Mouse (Mus musculus) myocyte (in vitro differentiated cells): ENCODE measurements around the gene Mns1. TPM values are rescaled to one million over a fixed set of nuclear protein-coding genes. Genes with fewer than 3 reads are reported as not detected.

Experiments used
- H3K27me3 ChIP-seq: one replicate; pipeline ENCODE4 v1.6.1; 2011; ENCODE audit not compliant: control insufficient read depth, insufficient read depth, insufficient read length
- H3K36me3 ChIP-seq: one replicate; pipeline ENCODE4 v1.6.1; 2011; ENCODE audit not compliant: control insufficient read depth, insufficient read depth
- H3K4me2 ChIP-seq: one replicate; pipeline ENCODE4 v1.6.1; 2011; ENCODE audit warnings: low read depth, control low read depth
- H3K4me3 ChIP-seq: one replicate; pipeline ENCODE4 v1.5.1; 2011; ENCODE audit warnings: mild to moderate bottlenecking, control low read depth, moderate library complexity
- H3K79me2 ChIP-seq: one replicate; pipeline ENCODE4 v1.6.1; 2011; ENCODE audit not compliant: control insufficient read depth, insufficient read depth
- H3ac ChIP-seq: one replicate; pipeline ENCODE4 v1.6.1; 2011; ENCODE audit not compliant: control insufficient read depth, insufficient read length
- CEBPB ChIP-seq: IDR thresholded peaks from 2 replicates; pipeline ENCODE4 v1.6.1; 2011; ENCODE audit warnings: mild to moderate bottlenecking, moderate library complexity; ENCODE audit not compliant: poor library complexity, insufficient read depth, severe bottlenecking
- E2F4 ChIP-seq: IDR thresholded peaks from one replicate; pipeline ENCODE4 v1.6.1; 2011; ENCODE audit warnings: mild to moderate bottlenecking, control low read depth, moderate library complexity; ENCODE audit not compliant: insufficient read depth
- MAX ChIP-seq: IDR thresholded peaks from one replicate; pipeline ENCODE4 v1.6.1; 2011; ENCODE audit warnings: low read depth, mild to moderate bottlenecking, control low read depth
- MYOD1 ChIP-seq, 3 experiments: IDR thresholded peaks; one replicate each; pipeline ENCODE4 v1.6.1; 2011; ENCODE audit warnings: control low read depth in 2 of 3, low read depth in 2 of 3, mild to moderate bottlenecking in 2 of 3, moderate library complexity in 1 of 3; ENCODE audit not compliant: insufficient read length in 2 of 3, control insufficient read depth in 1 of 3
- MYOG ChIP-seq, 3 experiments: IDR thresholded peaks; one replicate each; pipeline ENCODE4 v1.6.1; 2011; ENCODE audit warnings: control low read depth in 2 of 3, low read depth in 2 of 3, mild to moderate bottlenecking in 2 of 3; ENCODE audit not compliant: insufficient read length in 2 of 3, control insufficient read depth in 1 of 3, insufficient read depth in 1 of 3
- POLR2A ChIP-seq: IDR thresholded peaks from one replicate; pipeline ENCODE4 v1.6.1; 2011; ENCODE audit warnings: low read depth, mild to moderate bottlenecking, control low read depth, moderate library complexity; ENCODE audit not compliant: insufficient read length
- POLR2AphosphoS2 ChIP-seq: IDR thresholded peaks from one replicate; pipeline ENCODE4 v1.6.1; 2011; ENCODE audit warnings: low read depth, control low read depth; ENCODE audit not compliant: insufficient read length
- REST ChIP-seq: IDR thresholded peaks from one replicate; pipeline ENCODE4 v1.6.1; 2011; ENCODE audit warnings: mild to moderate bottlenecking, control low read depth, moderate library complexity; ENCODE audit not compliant: insufficient read depth, insufficient read length
- SRF ChIP-seq: IDR thresholded peaks from one replicate; pipeline ENCODE4 v1.6.1; 2011; ENCODE audit warnings: low read depth; ENCODE audit not compliant: control insufficient read depth, insufficient read length
- TCF12 ChIP-seq: IDR thresholded peaks from one replicate; pipeline ENCODE4 v1.6.1; 2011; ENCODE audit warnings: mild to moderate bottlenecking, control low read depth; ENCODE audit not compliant: poor library complexity, insufficient read depth, severe bottlenecking
- TCF3 ChIP-seq: IDR thresholded peaks from one replicate; pipeline ENCODE4 v1.6.1; 2011; ENCODE audit warnings: low read depth, control low read depth; ENCODE audit not compliant: insufficient read length
- USF1 ChIP-seq: IDR thresholded peaks from one replicate; pipeline ENCODE4 v1.6.1; 2011; ENCODE audit warnings: low read depth, mild to moderate bottlenecking, control low read depth, moderate library complexity
- polyA plus RNA-seq: library from polyadenylated mRNA; unstranded; fragments of >200 nt; fragmentation: generic; extraction: Trizol; gene quantifications from one replicate; pipeline ENCODE4 v1.2.1, GENCODE M21; 2012; ENCODE audit warnings: missing spikeins

Mns1 gene
- polyA plus RNA-seq, 1 experiment = 0.62 TPM

DNA sequence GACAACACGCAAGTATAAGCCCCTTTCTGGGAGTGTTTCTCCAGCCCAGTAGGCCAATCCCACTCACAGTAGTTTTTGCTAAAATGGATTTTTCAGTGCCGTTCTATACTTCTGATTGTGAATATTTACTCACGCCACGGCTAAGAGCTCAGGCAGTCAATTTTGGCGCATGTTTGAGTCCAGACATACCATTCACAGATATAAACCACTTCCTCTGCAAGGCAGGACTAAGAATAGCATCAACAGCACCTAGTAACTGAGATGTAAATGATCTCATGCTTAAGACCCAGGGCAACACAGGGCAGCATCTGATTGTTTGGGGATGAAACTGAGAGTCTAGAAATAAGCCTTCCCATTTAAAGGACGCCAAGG, 54.4 kb downstream of the Mns1 start, which contains the start of gene Tex9:
TSS of gene Tex9 (minus strand) at position 19 of the 372 bp plus-strand sequence.
- peak within 1 kb of the TSS; percentile 84 for H3K4me2 ChIP-seq
- H3K79me2 ChIP-seq = no peaks in the 10 kb centered on the region
- peak within 1 kb of the TSS; percentile 41 for H3ac ChIP-seq
- no peaks in the 10 kb centered on the region for H3K27me3 ChIP-seq
- H3K4me3 ChIP-seq = peak within 1 kb of the TSS; percentile 41
- TF ChIP-seq MYOD1 (IDR thresholded peaks at IDR 0.05; ENCODE audit: control insufficient read depth in 1 of 3, insufficient read length in 2 of 3, low read depth in 2 of 3) (no peak), TCF12 (no peak), TCF3 (no peak), POLR2A (no peak), CEBPB (no peak), REST (no peak), USF1 (no peak), POLR2AphosphoS2 (no peak), MYOG (IDR thresholded peaks at IDR 0.05; ENCODE audit: control insufficient read depth in 1 of 3, insufficient read depth in 1 of 3, insufficient read length in 2 of 3, low read depth in 2 of 3) (no peak), E2F4 (no peak), MAX (no peak), SRF (no peak)
- no peaks in the 10 kb centered on the region for H3K36me3 ChIP-seq

GRCm38 (mm10) chr9:72493465-72493864, 55.7 kb downstream of the Mns1 start:
- H3K27me3 ChIP-seq = no peaks in the 10 kb centered on the region
- H3ac ChIP-seq = no peak overlapping the region
- H3K36me3 ChIP-seq = no peaks in the 10 kb centered on the region
- no peak overlapping the region for H3K4me3 ChIP-seq
- H3K4me2 ChIP-seq = no peak overlapping the region
- peak; percentile 20 for TF ChIP-seq USF1
- no peak for TF ChIP-seq POLR2A
- no peak for TF ChIP-seq E2F4
- TF ChIP-seq POLR2AphosphoS2 = no peak
- no peak for TF ChIP-seq SRF
- TF ChIP-seq MYOG (IDR thresholded peaks at IDR 0.05; ENCODE audit: control insufficient read depth in 1 of 3, insufficient read depth in 1 of 3, insufficient read length in 2 of 3, low read depth in 2 of 3) = no peak
- TF ChIP-seq CEBPB = no peak
- no peak for TF ChIP-seq TCF3
- TF ChIP-seq MAX = no peak
- no peaks in the 10 kb centered on the region for H3K79me2 ChIP-seq

- H3K79me2 ChIP-seq = no peaks in the 10 kb centered on the region
- no peak overlapping the region for H3K4me3 ChIP-seq
- no peaks in the 10 kb centered on the region for H3K36me3 ChIP-seq
- H3K27me3 ChIP-seq = no peaks in the 10 kb centered on the region
- H3ac ChIP-seq = no peak overlapping the region
- TF ChIP-seq CEBPB = no peak
- H3K4me2 ChIP-seq = no peak overlapping the region
Observed at GRCm38 (mm10) chr9:72493984-72494685, 56.3 kb downstream of the Mns1 start.

GRCm38 (mm10) chr9:72496691-72497090, 58.9 kb downstream of the Mns1 start:
- no peak overlapping the region for H3K4me3 ChIP-seq
- no peaks in the 10 kb centered on the region for H3K36me3 ChIP-seq
- TF ChIP-seq MYOD1 (IDR thresholded peaks at IDR 0.05; ENCODE audit: control insufficient read depth in 1 of 3, insufficient read length in 2 of 3, low read depth in 2 of 3) = no peak
- TF ChIP-seq E2F4 = no peak
- no peak for TF ChIP-seq MAX
- TF ChIP-seq TCF3 = no peak
- no peak for TF ChIP-seq POLR2AphosphoS2
- TF ChIP-seq CEBPB = no peak
- no peak for TF ChIP-seq USF1
- no peak for TF ChIP-seq MYOG (IDR thresholded peaks at IDR 0.05; ENCODE audit: control insufficient read depth in 1 of 3, insufficient read depth in 1 of 3, insufficient read length in 2 of 3, low read depth in 2 of 3)
- no peak for TF ChIP-seq REST
- no peak for TF ChIP-seq SRF
- no peak for TF ChIP-seq POLR2A
- no peak for TF ChIP-seq TCF12
- no peak overlapping the region for H3ac ChIP-seq
- H3K27me3 ChIP-seq = no peaks in the 10 kb centered on the region
- H3K4me2 ChIP-seq = no peak overlapping the region
- H3K79me2 ChIP-seq = no peaks in the 10 kb centered on the region

GRCm38 (mm10) chr9:72497171-72497570, 59.4 kb downstream of the Mns1 start:
- Histone ChIP-seq H3K36me3 (no peaks in the 10 kb centered on the region), H3K27me3 (no peaks in the 10 kb centered on the region), H3K4me3 (no peak overlapping the region), H3ac (no peak overlapping the region), H3K79me2 (no peaks in the 10 kb centered on the region), H3K4me2 (no peak overlapping the region)
- TF ChIP-seq MAX (no peak), MYOG (IDR thresholded peaks at IDR 0.05; ENCODE audit: control insufficient read depth in 1 of 3, insufficient read depth in 1 of 3, insufficient read length in 2 of 3, low read depth in 2 of 3) (no peak), TCF12 (no peak), CEBPB (no peak), POLR2A (no peak), REST (no peak)
